22 mouse cellular contexts compared by ENCODE assay signal in genomic region chr17:27579816-27580215, GRCm38 (mm10). TPM values are rescaled to one million over a fixed set of nuclear protein-coding genes. Genes with fewer than 3 reads are reported as not detected.
A peak's percentile ranks its signal among the peaks of the same experiment; 100 is the strongest.
DNase-seq lines count a peak whose midpoint lies in the region; ATAC-seq and TF ChIP-seq lines count a peak whose summit lies in the region.
"Had no signal": no experiment of that assay in that cellular context is flagged by ENCODE, and none has a peak within 500 bp of the region (broad histone marks: within the 10 kb centered on the region; RNA-seq: fewer than 3 reads in every experiment).

No protein-coding gene starts in this region.

- H3K9ac ChIP-seq in hindbrain, embryonic 16.5 days (ENCODE audit: low read depth, low read length) = no peak overlapping the region
- H3K9ac ChIP-seq in midbrain, postnatal 0 days (replicated peaks; ENCODE audit: low read length, poor library complexity, severe bottlenecking) = no peak overlapping the region
- no peak overlapping the region for H3K9ac ChIP-seq in midbrain, embryonic 13.5 days (replicated peaks)
- H3K9ac ChIP-seq: embryonic facial prominence, embryonic 13.5 days; kidney, embryonic 15.5 days; limb, embryonic 12.5 days; liver, postnatal 0 days had no signal

- peaks cover 40% of the 10 kb centered on the region for H3K36me3 ChIP-seq in hindbrain, embryonic 16.5 days (ENCODE audit: control insufficient read depth, insufficient read depth, low read length)
- H3K36me3 ChIP-seq in hindbrain, embryonic 10.5 days = peaks cover 99% of the 10 kb centered on the region
- peaks cover 39% of the 10 kb centered on the region for H3K36me3 ChIP-seq in midbrain, postnatal 0 days (ENCODE audit: insufficient read depth, low read length)
- peaks cover 90% of the 10 kb centered on the region for H3K36me3 ChIP-seq in midbrain, embryonic 13.5 days

- H3K4me1 ChIP-seq in hindbrain, embryonic 16.5 days (ENCODE audit: control insufficient read depth, insufficient read depth, low read depth, low read length) = peaks cover 2% of the 10 kb centered on the region; the same call in 1 of the 2 replicates
- H3K4me1 ChIP-seq in hindbrain, embryonic 10.5 days (replicated peaks) = peaks cover 4% of the 10 kb centered on the region; the same call in 1 of the 2 replicates
- H3K4me1 ChIP-seq in midbrain, postnatal 0 days (ENCODE audit: insufficient read depth, low read length) = no peaks in the 10 kb centered on the region
- no peaks in the 10 kb centered on the region for H3K4me1 ChIP-seq in midbrain, embryonic 13.5 days (replicated peaks)
- H3K4me1 ChIP-seq: embryonic facial prominence, embryonic 13.5 days; kidney, embryonic 15.5 days had no signal

- no peak for DNase-seq in hindbrain, embryonic 10.5 days (ENCODE audit: low spot score)
- DNase-seq in midbrain, postnatal 0 days (ENCODE audit: low spot score) = peak; percentile 66
- peak; percentile 73 to 75 for DNase-seq in cerebellum, adult 18-20 months
- peak; percentile 75 to 82 for DNase-seq in cerebellum, postnatal 25 days
- no peak for DNase-seq in retina, postnatal 1 day
- DNase-seq in adrenal gland, adult 2 months = no peak
- DNase-seq: gastrocnemius, postnatal 36 days; heart, postnatal 36 days; lung, postnatal 14 days had no signal

- no peak for TF ChIP-seq CTCF in midbrain, postnatal 0 days (IDR thresholded peaks at IDR 0.05)

- no peaks in the 10 kb centered on the region for H3K9me3 ChIP-seq in hindbrain, embryonic 16.5 days (ENCODE audit: control insufficient read depth, low read length)
- H3K9me3 ChIP-seq in hindbrain, embryonic 10.5 days = no peaks in the 10 kb centered on the region
- H3K9me3 ChIP-seq in midbrain, postnatal 0 days (ENCODE audit: low read length) = no peaks in the 10 kb centered on the region
- no peaks in the 10 kb centered on the region for H3K9me3 ChIP-seq in midbrain, embryonic 13.5 days
- H3K9me3 ChIP-seq: embryonic facial prominence, embryonic 13.5 days; G1E; heart, embryonic 10.5 days; kidney, embryonic 15.5 days; limb, embryonic 12.5 days; megakaryocyte, embryonic 14.5 days had no signal

- H3K27ac ChIP-seq in hindbrain, embryonic 16.5 days (ENCODE audit: low read depth, low read length) = peak overlapping the region; percentile 42; the same call in 1 of the 2 replicates
- no peak overlapping the region for H3K27ac ChIP-seq in hindbrain, embryonic 10.5 days
- H3K27ac ChIP-seq in midbrain, postnatal 0 days (ENCODE audit: low read depth, low read length) = no peak overlapping the region
- H3K27ac ChIP-seq in midbrain, embryonic 13.5 days = no peak overlapping the region
- H3K27ac ChIP-seq: heart, embryonic 10.5 days; kidney, embryonic 15.5 days; limb, embryonic 12.5 days had no signal

- H3K4me3 ChIP-seq in hindbrain, embryonic 16.5 days (ENCODE audit: low read length) = no peak overlapping the region
- no peak overlapping the region for H3K4me3 ChIP-seq in hindbrain, embryonic 10.5 days
- no peak overlapping the region for H3K4me3 ChIP-seq in midbrain, postnatal 0 days (ENCODE audit: low read depth, low read length)
- no peak overlapping the region for H3K4me3 ChIP-seq in midbrain, embryonic 13.5 days (replicated peaks)
- H3K4me3 ChIP-seq: embryonic facial prominence, embryonic 13.5 days; heart, embryonic 10.5 days; kidney, embryonic 15.5 days; limb, embryonic 12.5 days; megakaryocyte, embryonic 14.5 days had no signal

- ATAC-seq in hindbrain, embryonic 16.5 days = no peak
- ATAC-seq in midbrain, postnatal 0 days (ENCODE audit: low FRiP score) = no peak
- no peak for ATAC-seq in midbrain, embryonic 13.5 days
- ATAC-seq: intestine, embryonic 16.5 days had no signal

- WGBS in hindbrain, embryonic 16.5 days = 78% methylated on average over 8 of the region's 8 CpGs
- 95% methylated on average over 8 of the region's 8 CpGs for WGBS in hindbrain, embryonic 10.5 days
- WGBS in midbrain, postnatal 0 days = 81% methylated on average over 8 of the region's 8 CpGs
- WGBS in midbrain, embryonic 13.5 days = 94% methylated on average over 8 of the region's 8 CpGs

- H3K4me2 ChIP-seq in hindbrain, embryonic 16.5 days (ENCODE audit: low read length) = no peak overlapping the region
- H3K4me2 ChIP-seq in midbrain, postnatal 0 days (ENCODE audit: low read depth, low read length, poor library complexity, severe bottlenecking) = no peak overlapping the region
- no peak overlapping the region for H3K4me2 ChIP-seq in midbrain, embryonic 13.5 days (replicated peaks)
- H3K4me2 ChIP-seq: embryonic facial prominence, embryonic 13.5 days; kidney, embryonic 15.5 days; limb, embryonic 12.5 days had no signal

- H3K27me3 ChIP-seq in hindbrain, embryonic 16.5 days (replicated peaks; ENCODE audit: control insufficient read depth, insufficient read depth, low read length) = no peaks in the 10 kb centered on the region
- H3K27me3 ChIP-seq in hindbrain, embryonic 10.5 days (ENCODE audit: insufficient read depth, poor library complexity, severe bottlenecking) = no peaks in the 10 kb centered on the region
- no peaks in the 10 kb centered on the region for H3K27me3 ChIP-seq in midbrain, postnatal 0 days (ENCODE audit: insufficient read depth, low read length)
- H3K27me3 ChIP-seq in midbrain, embryonic 13.5 days = no peaks in the 10 kb centered on the region
- H3K27me3 ChIP-seq: embryonic facial prominence, embryonic 13.5 days; kidney, embryonic 15.5 days; limb, embryonic 12.5 days; megakaryocyte, embryonic 14.5 days had no signal

RNA-seq across cellular contexts. Expression of gene AI413582, which starts 14.3 kb away (rescaled TPM):
- 77.2 and 83.3 TPM in 2 replicates for polyA plus RNA-seq in hindbrain, embryonic 16.5 days (2015; fragmentation: Nextera tagmentation; extraction: Ambion mirVana)
- polyA plus RNA-seq in hindbrain, embryonic 10.5 days (2016; fragmentation: Nextera tagmentation; extraction: Ambion mirVana) = 19.1 and 23.9 TPM in 2 replicates
- 70.2 and 80.2 TPM in 2 replicates for total RNA-seq in midbrain, postnatal 0 days (2014; rRNA removed)
- 88.8 and 113 TPM in 2 replicates for polyA plus RNA-seq in midbrain, postnatal 0 days (2015; fragmentation: Nextera tagmentation; extraction: Ambion mirVana)
- polyA plus RNA-seq in midbrain, embryonic 13.5 days (2015; fragmentation: Nextera tagmentation; extraction: Ambion mirVana) = 33.4 and 36.8 TPM in 2 replicates
- total RNA-seq in adrenal gland, adult 2 months (2021) = 10 to 100 TPM; 28.0 to 35.9 TPM
- polyA plus RNA-seq in adrenal gland, adult 2 months (2012; rRNA removed) = 64.8 and 65.5 TPM in 2 replicates

RNA-seq across cellular contexts. Expression of gene Hmga1, which starts 23.5 kb away (rescaled TPM):
- 144 and 155 TPM in 2 replicates for polyA plus RNA-seq in hindbrain, embryonic 16.5 days (2015; fragmentation: Nextera tagmentation; extraction: Ambion mirVana)
- polyA plus RNA-seq in hindbrain, embryonic 10.5 days (2016; fragmentation: Nextera tagmentation; extraction: Ambion mirVana) = 541 and 748 TPM in 2 replicates
- 135 and 138 TPM in 2 replicates for total RNA-seq in midbrain, postnatal 0 days (2014; rRNA removed)
- 144 and 154 TPM in 2 replicates for polyA plus RNA-seq in midbrain, postnatal 0 days (2015; fragmentation: Nextera tagmentation; extraction: Ambion mirVana)
- 120 and 124 TPM in 2 replicates for polyA plus RNA-seq in midbrain, embryonic 13.5 days (2015; fragmentation: Nextera tagmentation; extraction: Ambion mirVana)
- 10 to 100 TPM; 12.2 to 26.8 TPM for total RNA-seq in adrenal gland, adult 2 months (2021)
- polyA plus RNA-seq in adrenal gland, adult 2 months (2012; rRNA removed) = 38.9 and 44.2 TPM in 2 replicates

RNA-seq across cellular contexts. Expression of gene Nudt3, which starts 43.5 kb away (rescaled TPM):
- polyA plus RNA-seq in hindbrain, embryonic 16.5 days (2015; fragmentation: Nextera tagmentation; extraction: Ambion mirVana) = 253 and 269 TPM in 2 replicates
- polyA plus RNA-seq in hindbrain, embryonic 10.5 days (2016; fragmentation: Nextera tagmentation; extraction: Ambion mirVana) = 90.6 and 145 TPM in 2 replicates
- total RNA-seq in midbrain, postnatal 0 days (2014; rRNA removed) = 280 and 286 TPM in 2 replicates
- 203 and 211 TPM in 2 replicates for polyA plus RNA-seq in midbrain, postnatal 0 days (2015; fragmentation: Nextera tagmentation; extraction: Ambion mirVana)
- polyA plus RNA-seq in midbrain, embryonic 13.5 days (2015; fragmentation: Nextera tagmentation; extraction: Ambion mirVana) = 223 and 227 TPM in 2 replicates
- 100 to 1,000 TPM; 152 to 217 TPM for total RNA-seq in adrenal gland, adult 2 months (2021)
- 114 and 124 TPM in 2 replicates for polyA plus RNA-seq in adrenal gland, adult 2 months (2012; rRNA removed)

RNA-seq across cellular contexts. Expression of gene RPS10-NUDT3, which starts 55.2 kb away (rescaled TPM):
- polyA plus RNA-seq in hindbrain, embryonic 16.5 days (2015; fragmentation: Nextera tagmentation; extraction: Ambion mirVana) = not detected in 2 replicates
- 0.86 TPM in 1 of 2 replicates, not detected in the other for polyA plus RNA-seq in hindbrain, embryonic 10.5 days (2016; fragmentation: Nextera tagmentation; extraction: Ambion mirVana)
- not detected in 2 replicates for total RNA-seq in midbrain, postnatal 0 days (2014; rRNA removed)
- polyA plus RNA-seq in midbrain, postnatal 0 days (2015; fragmentation: Nextera tagmentation; extraction: Ambion mirVana) = not detected in 2 replicates
- polyA plus RNA-seq in midbrain, embryonic 13.5 days (2015; fragmentation: Nextera tagmentation; extraction: Ambion mirVana) = not detected in 2 replicates
- not detected for total RNA-seq in adrenal gland, adult 2 months (2021)
- polyA plus RNA-seq in adrenal gland, adult 2 months (2012; rRNA removed) = not detected in 2 replicates
- total RNA-seq: G1E; gastrocnemius, postnatal 36 days; heart, postnatal 36 days; left cerebral cortex, adult 18-20 months; monocyte, adult 5-6 weeks had no signal
- polyA plus RNA-seq: embryonic facial prominence, embryonic 13.5 days; G1E; heart, embryonic 10.5 days; intestine, embryonic 16.5 days; kidney, embryonic 15.5 days; limb, embryonic 12.5 days; liver, postnatal 0 days; neural tube, embryonic 14.5 days had no signal

RNA-seq across cellular contexts. Expression of gene Rps10, which starts 56.7 kb away (rescaled TPM):
- polyA plus RNA-seq in hindbrain, embryonic 16.5 days (2015; fragmentation: Nextera tagmentation; extraction: Ambion mirVana) = 404 and 408 TPM in 2 replicates
- polyA plus RNA-seq in hindbrain, embryonic 10.5 days (2016; fragmentation: Nextera tagmentation; extraction: Ambion mirVana) = 827 and 832 TPM in 2 replicates
- 1,349 and 1,717 TPM in 2 replicates for total RNA-seq in midbrain, postnatal 0 days (2014; rRNA removed)
- polyA plus RNA-seq in midbrain, postnatal 0 days (2015; fragmentation: Nextera tagmentation; extraction: Ambion mirVana) = 447 and 461 TPM in 2 replicates
- polyA plus RNA-seq in midbrain, embryonic 13.5 days (2015; fragmentation: Nextera tagmentation; extraction: Ambion mirVana) = 570 and 610 TPM in 2 replicates
- 1,000 to 10,000 TPM; 1,036 to 1,116 TPM for total RNA-seq in adrenal gland, adult 2 months (2021)
- 886 and 939 TPM in 2 replicates for polyA plus RNA-seq in adrenal gland, adult 2 months (2012; rRNA removed)

Comparison
In these comparisons a context has a peak if more than half of its experiments do, and no peak if none do; other contexts are left out.
1. DNase-seq: peak in midbrain, postnatal 0 days (single experiment), cerebellum, adult 18-20 months (2 of 2) and cerebellum, postnatal 25 days (2 of 2); none in hindbrain, embryonic 10.5 days (single experiment), retina, postnatal 1 day (single experiment) and adrenal gland, adult 2 months (single experiment).